Mouse (Mus musculus) brain, adult 2 months (tissue): ENCODE measurements around the gene Slc2a4.

Experiments
- DNase-seq: peaks from one replicate; pipeline ENCODE4 v3.0.0; 2011; ENCODE audit warnings: low read depth, low spot score

Gene Slc2a4

GRCm38 (mm10) chr11:69948066-69948762 lies at the start of gene Slc2a4:
Gene Slc2a4, minus strand, starts transcription at chr11:69948188.
- DNase-seq: peak; percentile 37

GRCm38 (mm10) chr11:69997070-69997509 lies 49.1 kb upstream of the Slc2a4 start:
- DNase-seq: peak; percentile 79

GRCm38 (mm10) chr11:69996161-69997061 lies 48.4 kb upstream of the Slc2a4 start:
- no peak for DNase-seq

- peak; percentile 100 for DNase-seq
Measured at GRCm38 (mm10) chr11:69995391-69995960, 47.5 kb upstream of the Slc2a4 start, which contains the start of gene Phf23. Gene Phf23, plus strand, starts transcription at chr11:69995777.

GRCm38 (mm10) chr11:69994401-69995090 lies 46.6 kb upstream of the Slc2a4 start:
- DNase-seq: no peak

GRCm38 (mm10) chr11:69992932-69993331 lies 44.9 kb upstream of the Slc2a4 start:
- no peak for DNase-seq

- no peak for DNase-seq
Measured at GRCm38 (mm10) chr11:69992396-69992795, 44.4 kb upstream of the Slc2a4 start.

- DNase-seq: no peak
Measured at GRCm38 (mm10) chr11:69991711-69992110, 43.7 kb upstream of the Slc2a4 start.

GRCm38 (mm10) chr11:69990850-69991691 lies 43.1 kb upstream of the Slc2a4 start, which contains the start of gene Gabarap:
Gene Gabarap, plus strand, starts transcription at chr11:69991143.
- DNase-seq: peak; percentile 99

GRCm38 (mm10) chr11:69989949-69990348 lies 42.0 kb upstream of the Slc2a4 start:
- DNase-seq: no peak

- no peak for DNase-seq
Measured at GRCm38 (mm10) chr11:69984431-69984830, 36.4 kb upstream of the Slc2a4 start.

GRCm38 (mm10) chr11:69983377-69983776 lies 35.4 kb upstream of the Slc2a4 start:
- DNase-seq: no peak

- DNase-seq: no peak
Measured at GRCm38 (mm10) chr11:69982877-69983276, 34.9 kb upstream of the Slc2a4 start.

- no peak for DNase-seq
Measured at GRCm38 (mm10) chr11:69982225-69982624, 34.2 kb upstream of the Slc2a4 start, which contains the start of gene Elp5. Gene Elp5, minus strand, starts transcription at chr11:69982517.

GRCm38 (mm10) chr11:69981141-69981762 lies 33.3 kb upstream of the Slc2a4 start, which contains the start of gene Ctdnep1:
Gene Ctdnep1, plus strand, starts transcription at chr11:69981156.
- no peak for DNase-seq

GRCm38 (mm10) chr11:69980196-69981140 lies 32.5 kb upstream of the Slc2a4 start:
- peak; percentile 99 for DNase-seq

GRCm38 (mm10) chr11:69979827-69980195 lies 31.8 kb upstream of the Slc2a4 start:
- DNase-seq: no peak

- no peak for DNase-seq
Measured at GRCm38 (mm10) chr11:69976271-69976670, 28.3 kb upstream of the Slc2a4 start.

GRCm38 (mm10) chr11:69974907-69975306 lies 26.9 kb upstream of the Slc2a4 start:
- no peak for DNase-seq
